Mouse (Mus musculus): ENCODE data around the gene Slc32a1. TPM values are rescaled to one million over a fixed set of nuclear protein-coding genes. Genes with fewer than 3 reads are reported as not detected.

The Slc32a1 gene
- total RNA-seq, 1 experiment = 0.71 TPM

DNA sequence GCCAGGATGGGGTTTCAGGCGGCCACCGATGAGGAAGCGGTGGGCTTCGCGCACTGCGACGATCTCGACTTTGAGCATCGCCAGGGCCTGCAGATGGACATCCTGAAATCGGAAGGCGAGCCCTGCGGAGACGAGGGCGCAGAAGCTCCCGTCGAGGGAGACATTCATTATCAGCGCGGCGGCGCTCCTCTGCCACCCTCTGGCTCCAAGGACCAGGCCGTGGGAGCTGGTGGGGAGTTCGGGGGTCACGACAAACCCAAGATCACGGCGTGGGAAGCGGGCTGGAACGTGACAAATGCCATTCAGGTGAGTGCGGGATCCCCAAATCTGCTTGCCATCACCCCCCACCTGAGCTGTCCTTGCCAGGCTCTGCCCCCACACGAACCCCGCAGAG, 756 bp downstream of the Slc32a1 start:
- no peak for TF ChIP-seq CHD2 (IDR thresholded peaks at IDR 0.05; ENCODE audit: low read depth, low read length)
- TF ChIP-seq ZC3H11A (IDR thresholded peaks at IDR 0.05; ENCODE audit: borderline replicate concordance, low read depth, low read length) = no peak
- no peak for TF ChIP-seq HCFC1 (IDR thresholded peaks at IDR 0.05; ENCODE audit: borderline replicate concordance, insufficient read depth, low read length)
- TF ChIP-seq MAFK (IDR thresholded peaks at IDR 0.05; ENCODE audit: insufficient read depth, low read depth, low read length) = no peak
- no peak for TF ChIP-seq ZNF384 (IDR thresholded peaks at IDR 0.05; ENCODE audit: low read depth, low read length)
- no peak for DNase-seq (ENCODE audit: low read depth, low spot score)

DNA sequence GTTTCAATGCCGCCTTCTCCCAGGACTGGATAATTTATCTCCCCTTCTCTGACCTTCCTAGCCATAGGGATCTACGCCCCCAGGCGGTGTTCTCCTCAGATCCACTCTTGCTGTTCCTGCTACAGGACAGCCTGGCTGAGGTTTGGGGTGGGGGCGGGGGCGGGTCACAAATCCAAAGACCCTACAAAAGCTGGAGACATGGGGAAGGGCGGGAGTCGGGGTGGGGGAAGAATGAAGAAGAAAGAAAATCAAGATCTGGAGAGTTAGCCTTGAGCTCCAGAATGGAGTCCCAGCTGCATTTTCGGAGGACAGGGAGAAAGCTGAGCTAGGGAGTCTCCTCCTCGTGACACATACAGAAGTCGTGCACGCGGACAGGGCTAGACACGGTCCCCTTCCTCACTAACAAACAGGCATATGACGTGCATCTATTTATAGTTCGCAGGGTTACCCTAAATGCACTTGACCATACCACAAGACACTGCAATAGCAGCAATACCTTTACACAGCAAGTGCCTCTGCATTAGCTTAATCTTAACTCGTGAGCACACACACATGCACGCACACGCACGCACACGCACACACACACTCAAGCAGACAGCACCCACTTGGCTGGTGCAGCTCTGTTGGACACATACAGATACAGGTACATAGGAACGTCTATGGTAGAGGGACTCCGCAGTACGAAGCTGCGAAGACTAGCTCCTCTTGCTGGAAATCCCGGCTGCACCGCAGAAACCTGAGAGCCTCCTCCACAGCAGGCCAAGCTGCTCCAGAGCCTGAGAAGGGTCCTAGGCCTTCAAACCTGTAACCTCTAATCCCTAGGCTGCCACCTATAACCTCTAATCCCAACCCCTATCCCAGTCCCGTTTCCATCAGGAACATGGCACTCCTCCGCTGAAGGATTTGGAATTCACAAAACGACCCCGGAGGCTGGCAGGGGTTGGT, 1.4 kb downstream of the Slc32a1 start:
- no peak overlapping the region for H3K27ac ChIP-seq (ENCODE audit: insufficient read depth, low read depth, low read length, poor library complexity, severe bottlenecking)
- H3K9me3 ChIP-seq (ENCODE audit: control insufficient read depth, insufficient read depth, low read depth, low read length) = no peaks in the 10 kb centered on the region
- DNase-seq (ENCODE audit: low read depth, low spot score) = no peak
- in situ Hi-C loops (cut with MboI; ENCODE audit: low sequenced_read_pairs in 2 of 2, unreplicated experiment in 2 of 2) = no loop called here
- H3K36me3 ChIP-seq (ENCODE audit: control insufficient read depth, insufficient read depth, low read length, poor library complexity, severe bottlenecking) = no peaks in the 10 kb centered on the region
- H3K4me3 ChIP-seq (ENCODE audit: insufficient read depth in 1 of 2, low read depth in 1 of 2, low read length in 2 of 2, poor library complexity in 1 of 2, severe bottlenecking in 1 of 2) = peak overlapping the region in 1 of 2 experiments; percentile 60; a peak in 1 of 4 replicates
- H3K4me1 ChIP-seq (ENCODE audit: control insufficient read depth in 2 of 2, insufficient read depth in 2 of 2, low read length in 2 of 2, poor library complexity in 1 of 2) = peaks cover 0 to 25% of the 10 kb centered on the region in 2 experiments; a peak in 2 of 4 replicates
- TF ChIP-seq ZNF384 (IDR thresholded peaks at IDR 0.05; ENCODE audit: low read depth, low read length) (no peak), ZC3H11A (IDR thresholded peaks at IDR 0.05; ENCODE audit: borderline replicate concordance, low read depth, low read length) (no peak), CHD2 (IDR thresholded peaks at IDR 0.05; ENCODE audit: low read depth, low read length) (no peak), MAFK (IDR thresholded peaks at IDR 0.05; ENCODE audit: insufficient read depth, low read depth, low read length) (no peak), HCFC1 (IDR thresholded peaks at IDR 0.05; ENCODE audit: borderline replicate concordance, insufficient read depth, low read length) (no peak)
- H3K9ac ChIP-seq (ENCODE audit: insufficient read depth, low read depth, low read length, poor library complexity, severe bottlenecking) = no peak overlapping the region

More for the DNA sequence above, 756 bp downstream of the Slc32a1 start:
- Histone ChIP-seq H3K36me3 (ENCODE audit: control insufficient read depth, insufficient read depth, low read length, poor library complexity, severe bottlenecking) (no peaks in the 10 kb centered on the region), H3K27ac (ENCODE audit: insufficient read depth, low read depth, low read length, poor library complexity, severe bottlenecking) (no peak overlapping the region), H3K9ac (ENCODE audit: insufficient read depth, low read depth, low read length, poor library complexity, severe bottlenecking) (no peak overlapping the region), H3K4me3 (ENCODE audit: insufficient read depth in 1 of 2, low read depth in 1 of 2, low read length in 2 of 2, poor library complexity in 1 of 2, severe bottlenecking in 1 of 2) (peak overlapping the region; percentile 18 to 60; a peak in 2 of 4 replicates), H3K9me3 (ENCODE audit: control insufficient read depth, insufficient read depth, low read depth, low read length) (no peaks in the 10 kb centered on the region), H3K4me1 (ENCODE audit: control insufficient read depth in 2 of 2, insufficient read depth in 2 of 2, low read length in 2 of 2, poor library complexity in 1 of 2) (peaks cover 0 to 21% of the 10 kb centered on the region in 2 experiments; a peak in 2 of 4 replicates)
- in situ Hi-C loops (cut with MboI; ENCODE audit: low sequenced_read_pairs in 2 of 2, unreplicated experiment in 2 of 2) = no loop called here

DNA sequence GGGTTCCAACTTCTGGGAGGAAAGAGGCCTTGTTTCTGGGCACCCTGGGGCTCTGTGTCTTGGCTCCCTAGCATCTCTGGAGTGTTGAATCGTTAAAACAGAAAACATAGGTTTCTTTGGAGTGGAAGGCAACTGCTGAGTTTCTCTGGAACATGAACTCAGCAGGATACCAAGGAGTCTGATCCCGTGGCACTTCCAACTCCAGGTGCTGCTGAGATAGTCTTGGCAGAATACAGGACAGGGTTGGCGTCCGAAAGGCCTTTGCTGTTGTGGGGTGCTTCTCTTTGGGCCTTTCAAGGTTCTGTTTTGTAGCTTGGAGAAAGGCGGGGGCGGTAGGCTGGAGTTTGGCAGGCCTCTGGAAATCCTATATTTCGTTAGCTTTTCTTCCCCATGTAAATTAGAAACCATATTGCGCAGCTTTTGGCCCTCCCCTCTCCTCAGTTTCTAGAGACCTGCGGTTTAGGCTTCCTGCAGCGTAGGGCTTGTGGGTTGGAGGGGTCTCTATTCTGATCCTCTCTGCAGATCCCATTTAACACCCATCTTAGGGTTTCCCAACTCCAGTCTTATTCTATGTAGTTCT, 2.2 kb downstream of the Slc32a1 start:
- no peak overlapping the region for H3K4me3 ChIP-seq (ENCODE audit: insufficient read depth in 1 of 2, low read depth in 1 of 2, low read length in 2 of 2, poor library complexity in 1 of 2, severe bottlenecking in 1 of 2)
- TF ChIP-seq CHD2 (IDR thresholded peaks at IDR 0.05; ENCODE audit: low read depth, low read length) = no peak
- no peak for TF ChIP-seq HCFC1 (IDR thresholded peaks at IDR 0.05; ENCODE audit: borderline replicate concordance, insufficient read depth, low read length)
- TF ChIP-seq MAFK (IDR thresholded peaks at IDR 0.05; ENCODE audit: insufficient read depth, low read depth, low read length) = no peak
- no peak for TF ChIP-seq ZC3H11A (IDR thresholded peaks at IDR 0.05; ENCODE audit: borderline replicate concordance, low read depth, low read length)
- TF ChIP-seq ZNF384 (IDR thresholded peaks at IDR 0.05; ENCODE audit: low read depth, low read length) = no peak
- in situ Hi-C loops (cut with MboI; ENCODE audit: low sequenced_read_pairs in 2 of 2, unreplicated experiment in 2 of 2) = no loop called here
- no peak for DNase-seq (ENCODE audit: low read depth, low spot score)
- H3K36me3 ChIP-seq (ENCODE audit: control insufficient read depth, insufficient read depth, low read length, poor library complexity, severe bottlenecking) = no peaks in the 10 kb centered on the region
- no peaks in the 10 kb centered on the region for H3K9me3 ChIP-seq (ENCODE audit: control insufficient read depth, insufficient read depth, low read depth, low read length)
- H3K9ac ChIP-seq (ENCODE audit: insufficient read depth, low read depth, low read length, poor library complexity, severe bottlenecking) = no peak overlapping the region
- no peak overlapping the region for H3K27ac ChIP-seq (ENCODE audit: insufficient read depth, low read depth, low read length, poor library complexity, severe bottlenecking)
- H3K4me1 ChIP-seq (ENCODE audit: control insufficient read depth in 2 of 2, insufficient read depth in 2 of 2, low read length in 2 of 2, poor library complexity in 1 of 2) = peaks cover 0 to 25% of the 10 kb centered on the region in 2 experiments; a peak in 2 of 4 replicates

DNA sequence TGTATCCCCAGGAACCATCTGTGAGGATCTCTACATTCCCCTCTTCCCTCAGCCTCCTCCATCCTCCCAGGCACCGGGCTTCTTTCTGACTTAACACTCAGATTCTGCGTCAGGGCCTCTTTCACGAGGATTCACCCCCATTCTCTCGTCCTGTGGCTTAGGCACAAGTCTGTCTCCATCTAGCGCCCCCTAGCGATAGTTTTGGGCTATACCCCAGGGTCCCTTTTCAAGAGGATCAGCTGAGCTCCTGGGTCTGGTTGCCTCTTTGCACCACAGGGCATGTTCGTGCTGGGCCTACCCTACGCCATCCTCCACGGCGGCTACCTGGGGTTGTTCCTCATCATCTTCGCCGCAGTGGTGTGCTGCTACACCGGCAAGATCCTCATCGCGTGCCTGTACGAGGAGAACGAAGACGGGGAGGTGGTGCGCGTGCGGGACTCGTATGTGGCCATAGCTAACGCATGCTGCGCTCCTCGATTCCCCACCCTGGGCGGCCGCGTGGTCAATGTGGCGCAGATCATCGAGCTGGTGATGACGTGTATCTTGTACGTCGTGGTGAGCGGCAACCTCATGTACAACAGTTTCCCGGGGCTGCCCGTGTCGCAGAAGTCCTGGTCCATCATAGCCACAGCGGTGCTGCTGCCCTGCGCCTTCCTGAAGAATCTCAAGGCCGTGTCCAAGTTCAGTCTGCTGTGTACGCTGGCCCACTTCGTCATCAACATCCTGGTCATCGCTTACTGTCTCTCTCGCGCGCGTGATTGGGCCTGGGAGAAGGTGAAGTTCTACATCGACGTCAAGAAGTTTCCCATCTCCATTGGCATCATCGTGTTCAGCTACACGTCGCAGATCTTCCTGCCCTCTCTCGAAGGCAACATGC, 3.2 kb downstream of the Slc32a1 start:
- Histone ChIP-seq H3K9ac (ENCODE audit: insufficient read depth, low read depth, low read length, poor library complexity, severe bottlenecking) (no peak overlapping the region), H3K4me1 (ENCODE audit: control insufficient read depth in 2 of 2, insufficient read depth in 2 of 2, low read length in 2 of 2, poor library complexity in 1 of 2) (peaks cover 0 to 25% of the 10 kb centered on the region in 2 experiments; a peak in 2 of 4 replicates), H3K4me3 (ENCODE audit: insufficient read depth in 1 of 2, low read depth in 1 of 2, low read length in 2 of 2, poor library complexity in 1 of 2, severe bottlenecking in 1 of 2) (peak overlapping the region; percentile 8 to 40; a peak in 2 of 4 replicates), H3K9me3 (ENCODE audit: control insufficient read depth, insufficient read depth, low read depth, low read length) (no peaks in the 10 kb centered on the region), H3K36me3 (ENCODE audit: control insufficient read depth, insufficient read depth, low read length, poor library complexity, severe bottlenecking) (no peaks in the 10 kb centered on the region), H3K27ac (ENCODE audit: insufficient read depth, low read depth, low read length, poor library complexity, severe bottlenecking) (no peak overlapping the region)
- DNase-seq (ENCODE audit: low read depth, low spot score) = peak; percentile 88
- in situ Hi-C loops (cut with MboI; ENCODE audit: low sequenced_read_pairs in 2 of 2, unreplicated experiment in 2 of 2) = no loop called here
- TF ChIP-seq MAFK (IDR thresholded peaks at IDR 0.05; ENCODE audit: insufficient read depth, low read depth, low read length) (no peak), ZNF384 (IDR thresholded peaks at IDR 0.05; ENCODE audit: low read depth, low read length) (no peak)

All from ES-E14 (cell line).